Mouse (Mus musculus): Measurements from ENCODE around the gene Ctsg. TPM values are rescaled to one million over a fixed set of nuclear protein-coding genes. Genes with fewer than 3 reads are reported as not detected.
"Not testable (repeated sequence)": the region's sequence is repeated elsewhere in the genome, so short reads cannot be mapped to it uniquely, and the experiment has no call there.

The Ctsg gene
- not detected in 2 replicates for polyA plus RNA-seq (2015; fragmentation: Nextera tagmentation; extraction: Ambion mirVana)

GRCm38 (mm10) chr14:56102386-56102785 is at the start of gene Ctsg:
TSS of gene Ctsg (minus strand) at chr14:56102574.
- no peak for TF ChIP-seq CTCF (IDR thresholded peaks at IDR 0.05; ENCODE audit: low read depth)
- H3K4me1 ChIP-seq (replicated peaks; ENCODE audit: control insufficient read depth, insufficient read depth, low read length): no peaks in the 10 kb centered on the region
- no peaks in the 10 kb centered on the region for H3K36me3 ChIP-seq (ENCODE audit: control insufficient read depth, insufficient read depth)
- no peak within 1 kb of the TSS for H3K4me3 ChIP-seq (ENCODE audit: low read depth, low read length)
- H3K9ac ChIP-seq (ENCODE audit: low read depth, low read length): no peak within 1 kb of the TSS
- WGBS: 66% methylated on average over 10 of the region's 10 CpGs
- H3K9me3 ChIP-seq (ENCODE audit: control insufficient read depth): no peaks in the 10 kb centered on the region
- no peak within 1 kb of the TSS for H3K4me2 ChIP-seq (replicated peaks; ENCODE audit: low read depth)
- H3K27ac ChIP-seq (ENCODE audit: low read depth, low read length): no peak within 1 kb of the TSS
- no peaks in the 10 kb centered on the region for H3K27me3 ChIP-seq (replicated peaks; ENCODE audit: control insufficient read depth, insufficient read depth, low read length)
- ATAC-seq: no peak

- 62% methylated on average over 1 of the region's 1 CpGs for WGBS
- not testable (repeated sequence) for H3K4me1 ChIP-seq (replicated peaks; ENCODE audit: control insufficient read depth, insufficient read depth, low read length); H3K4me2 ChIP-seq (replicated peaks; ENCODE audit: low read depth); ATAC-seq; H3K9me3 ChIP-seq (ENCODE audit: control insufficient read depth); H3K27ac ChIP-seq (ENCODE audit: low read depth, low read length); H3K9ac ChIP-seq (ENCODE audit: low read depth, low read length); H3K4me3 ChIP-seq (ENCODE audit: low read depth, low read length); H3K27me3 ChIP-seq (replicated peaks; ENCODE audit: control insufficient read depth, insufficient read depth, low read length); H3K36me3 ChIP-seq (ENCODE audit: control insufficient read depth, insufficient read depth)
Observed at GRCm38 (mm10) chr14:56133675-56134074, 31.3 kb upstream of the Ctsg start.

GRCm38 (mm10) chr14:56132508-56132907 is 30.1 kb upstream of the Ctsg start, which contains the start of gene Gzmd:
TSS of gene Gzmd (minus strand) at chr14:56132608.
- not testable (repeated sequence) for H3K36me3 ChIP-seq (ENCODE audit: control insufficient read depth, insufficient read depth); H3K9ac ChIP-seq (ENCODE audit: low read depth, low read length); ATAC-seq; H3K27ac ChIP-seq (ENCODE audit: low read depth, low read length); H3K4me2 ChIP-seq (replicated peaks; ENCODE audit: low read depth); H3K4me1 ChIP-seq (replicated peaks; ENCODE audit: control insufficient read depth, insufficient read depth, low read length); H3K4me3 ChIP-seq (ENCODE audit: low read depth, low read length); H3K9me3 ChIP-seq (ENCODE audit: control insufficient read depth); H3K27me3 ChIP-seq (replicated peaks; ENCODE audit: control insufficient read depth, insufficient read depth, low read length)
- 69% methylated on average over 2 of the region's 2 CpGs for WGBS

GRCm38 (mm10) chr14:56128341-56128740 is 26.0 kb upstream of the Ctsg start:
- WGBS: 46% methylated on average over 3 of the region's 3 CpGs
- no peak overlapping the region for H3K27ac ChIP-seq (ENCODE audit: low read depth, low read length)
- no peak overlapping the region for H3K4me2 ChIP-seq (replicated peaks; ENCODE audit: low read depth)
- H3K9ac ChIP-seq (ENCODE audit: low read depth, low read length): no peak overlapping the region
- H3K27me3 ChIP-seq (replicated peaks; ENCODE audit: control insufficient read depth, insufficient read depth, low read length): no peaks in the 10 kb centered on the region
- peak; percentile 41 for TF ChIP-seq CTCF (IDR thresholded peaks at IDR 0.05; ENCODE audit: low read depth)
- no peak for ATAC-seq
- no peaks in the 10 kb centered on the region for H3K4me1 ChIP-seq (replicated peaks; ENCODE audit: control insufficient read depth, insufficient read depth, low read length)
- no peaks in the 10 kb centered on the region for H3K36me3 ChIP-seq (ENCODE audit: control insufficient read depth, insufficient read depth)
- no peaks in the 10 kb centered on the region for H3K9me3 ChIP-seq (ENCODE audit: control insufficient read depth)
- H3K4me3 ChIP-seq (ENCODE audit: low read depth, low read length): no peak overlapping the region

DNA sequence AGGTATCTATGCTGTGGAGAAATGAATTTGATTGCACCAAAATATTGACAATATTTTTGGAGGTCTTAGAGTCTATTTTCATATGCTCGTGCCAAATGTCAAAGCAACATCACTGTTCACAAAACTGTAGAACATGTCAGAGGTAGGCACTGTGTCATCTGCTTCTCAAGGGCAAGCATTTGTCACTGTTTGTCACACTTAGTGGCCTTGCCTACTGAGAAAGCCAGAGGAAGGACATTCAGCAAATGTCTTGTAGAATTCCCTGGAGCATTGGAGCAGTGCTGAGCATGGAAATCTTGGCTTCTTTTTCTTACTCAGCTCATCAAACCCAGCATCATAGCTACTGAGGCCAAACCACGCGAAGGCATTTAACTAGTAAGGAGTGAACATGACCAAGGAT is 21.1 kb upstream of the Ctsg start:
- ATAC-seq: no peak
- no peaks in the 10 kb centered on the region for H3K36me3 ChIP-seq (ENCODE audit: control insufficient read depth, insufficient read depth)
- no peak for TF ChIP-seq CTCF (IDR thresholded peaks at IDR 0.05; ENCODE audit: low read depth)
- H3K4me1 ChIP-seq (replicated peaks; ENCODE audit: control insufficient read depth, insufficient read depth, low read length): no peaks in the 10 kb centered on the region
- H3K9ac ChIP-seq (ENCODE audit: low read depth, low read length): no peak overlapping the region
- H3K4me2 ChIP-seq (replicated peaks; ENCODE audit: low read depth): no peak overlapping the region
- H3K9me3 ChIP-seq (ENCODE audit: control insufficient read depth): no peaks in the 10 kb centered on the region
- H3K27me3 ChIP-seq (replicated peaks; ENCODE audit: control insufficient read depth, insufficient read depth, low read length): no peaks in the 10 kb centered on the region
- H3K27ac ChIP-seq (ENCODE audit: low read depth, low read length): no peak overlapping the region
- no peak overlapping the region for H3K4me3 ChIP-seq (ENCODE audit: low read depth, low read length)
- 77% methylated on average over 3 of the region's 3 CpGs for WGBS

GRCm38 (mm10) chr14:56120525-56120924 is 18.2 kb upstream of the Ctsg start, which contains the start of gene Gzme:
TSS of gene Gzme (minus strand) at chr14:56120625.
- Histone ChIP-seq H3K4me3 (ENCODE audit: low read depth, low read length) (no peak within 1 kb of the TSS), H3K9me3 (ENCODE audit: control insufficient read depth) (no peaks in the 10 kb centered on the region), H3K9ac (ENCODE audit: low read depth, low read length) (no peak within 1 kb of the TSS), H3K27ac (ENCODE audit: low read depth, low read length) (no peak within 1 kb of the TSS), H3K27me3 (replicated peaks; ENCODE audit: control insufficient read depth, insufficient read depth, low read length) (no peaks in the 10 kb centered on the region), H3K4me2 (replicated peaks; ENCODE audit: low read depth) (no peak within 1 kb of the TSS), H3K36me3 (ENCODE audit: control insufficient read depth, insufficient read depth) (no peaks in the 10 kb centered on the region), H3K4me1 (replicated peaks; ENCODE audit: control insufficient read depth, insufficient read depth, low read length) (no peaks in the 10 kb centered on the region)
- ATAC-seq: no peak
- TF ChIP-seq CTCF (IDR thresholded peaks at IDR 0.05; ENCODE audit: low read depth): no peak

DNA sequence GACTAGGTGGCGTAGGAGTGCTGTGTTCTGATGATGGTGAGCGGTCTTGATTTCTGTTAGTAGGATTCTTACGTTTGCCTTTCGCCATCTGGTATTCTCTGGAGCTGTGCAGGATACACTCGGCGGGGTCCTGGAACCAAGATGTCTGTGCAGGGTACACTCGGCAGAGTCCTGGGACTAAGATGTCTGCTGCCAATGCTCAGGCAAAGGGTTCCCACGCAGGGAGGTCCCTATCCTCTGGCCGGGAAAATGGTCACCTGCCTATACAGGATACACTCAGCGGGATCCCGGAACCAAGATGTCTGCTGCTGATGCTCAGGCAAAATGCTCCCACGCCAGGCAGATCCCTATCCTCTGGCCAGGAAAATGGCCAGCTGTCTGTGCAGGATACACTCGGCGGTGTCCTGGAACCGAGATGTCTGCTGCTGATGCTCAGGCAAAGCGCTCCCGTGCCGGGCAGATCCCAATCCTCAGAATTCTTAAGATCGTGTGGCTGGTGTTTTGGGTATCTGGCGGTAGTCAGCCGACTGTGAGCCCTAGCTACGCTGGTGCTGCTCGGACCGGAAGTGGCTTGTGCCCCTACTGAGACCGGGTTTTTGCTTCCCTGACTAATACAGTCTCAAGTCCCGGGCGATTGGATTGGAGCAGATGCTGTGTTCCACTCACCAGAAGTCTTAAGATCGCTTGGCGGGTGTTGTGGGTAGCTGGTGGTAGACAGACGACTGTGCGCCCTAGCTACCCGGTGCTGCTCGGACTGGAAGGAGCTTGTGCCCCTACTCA is 13.3 kb upstream of the Ctsg start:
- ATAC-seq; H3K4me3 ChIP-seq (ENCODE audit: low read depth, low read length); H3K4me2 ChIP-seq (replicated peaks; ENCODE audit: low read depth); H3K27ac ChIP-seq (ENCODE audit: low read depth, low read length); H3K36me3 ChIP-seq (ENCODE audit: control insufficient read depth, insufficient read depth); H3K4me1 ChIP-seq (replicated peaks; ENCODE audit: control insufficient read depth, insufficient read depth, low read length); H3K9ac ChIP-seq (ENCODE audit: low read depth, low read length); H3K27me3 ChIP-seq (replicated peaks; ENCODE audit: control insufficient read depth, insufficient read depth, low read length); H3K9me3 ChIP-seq (ENCODE audit: control insufficient read depth): not testable (repeated sequence)
- 91% methylated on average over 33 of the region's 33 CpGs for WGBS

All from intestine, postnatal 0 days (tissue).